Mouse (Mus musculus) G1E (cell line): ENCODE data around the gene Slc38a3.

ENCODE experiments used
- CTCF ChIP-seq: IDR thresholded peaks from 2 replicates; pipeline ENCODE4 v1.5.1; 2012; ENCODE audit warnings: low read depth, low read length, inconsistent platforms, mixed read lengths
- POLR2AphosphoS5 ChIP-seq: IDR thresholded peaks from 2 replicates; pipeline ENCODE4 v1.6.1; 2012; ENCODE audit warnings: low read depth, low read length, inconsistent platforms; ENCODE audit not compliant: insufficient replicate concordance

DNA sequence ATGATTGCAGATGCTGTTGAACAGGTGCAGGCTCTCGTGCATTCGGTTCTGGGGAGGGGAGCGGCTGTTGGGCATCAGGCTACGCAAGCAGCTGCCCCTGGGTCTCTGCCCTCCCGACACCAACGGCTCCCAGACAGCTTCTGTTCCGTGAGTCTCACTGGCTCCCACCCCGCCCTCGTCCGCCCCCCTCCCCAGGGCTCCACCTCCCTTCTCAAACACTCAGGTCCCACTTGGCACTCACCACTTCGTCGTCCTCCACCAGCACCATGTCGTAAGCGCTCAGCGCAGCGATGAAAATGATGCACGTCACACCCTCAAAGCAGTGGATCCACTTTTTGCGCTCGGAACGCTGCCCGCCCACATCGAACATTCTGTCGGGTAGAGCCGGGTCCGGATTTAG, 7.0 kb upstream of the Slc38a3 start:
- TF ChIP-seq CTCF, result no peak
- no peak for TF ChIP-seq POLR2AphosphoS5
